Mouse (Mus musculus) CH12.LX (cell line): Measurements from ENCODE around the gene Coq7.

Experiments
- CHD1 ChIP-seq: IDR thresholded peaks from 2 replicates; pipeline ENCODE4 v1.6.1; 2012; ENCODE audit warnings: low read depth, low read length, improper control_type of control experiment, inconsistent platforms
- CHD2 ChIP-seq: IDR thresholded peaks from 2 replicates; pipeline ENCODE4 v1.6.1; 2011; ENCODE audit warnings: low read length, improper control_type of control experiment
- CTCF ChIP-seq, 2 experiments: IDR thresholded peaks in 1 of 2; conservative IDR thresholded peaks in 1 of 2; 2 replicates each; pipeline ENCODE4 v1.5.1; 2011 to 2012; ENCODE audit warnings: low read depth in 2 of 2, low read length in 2 of 2, improper control_type of control experiment in 1 of 2, inconsistent platforms in 1 of 2, mild to moderate bottlenecking in 1 of 2, moderate library complexity in 1 of 2
- E2F4 ChIP-seq: IDR thresholded peaks from 2 replicates; pipeline ENCODE4 v1.6.1; 2011; ENCODE audit warnings: low read depth, low read length, improper control_type of control experiment; ENCODE audit not compliant: insufficient replicate concordance
- EP300 ChIP-seq: IDR thresholded peaks from 2 replicates; pipeline ENCODE4 v1.6.1; 2011; ENCODE audit warnings: low read length, improper control_type of control experiment
- MAFK ChIP-seq: IDR thresholded peaks from 2 replicates; pipeline ENCODE4 v1.6.1; 2011; ENCODE audit warnings: low read length, improper control_type of control experiment; ENCODE audit not compliant: insufficient replicate concordance
- MAX ChIP-seq: IDR thresholded peaks from 2 replicates; pipeline ENCODE4 v1.6.1; 2011; ENCODE audit warnings: low read length, improper control_type of control experiment
- NELFE ChIP-seq: IDR thresholded peaks from 2 replicates; pipeline ENCODE4 v1.6.1; 2011; ENCODE audit warnings: low read depth, low read length, improper control_type of control experiment
- POLR2A ChIP-seq: IDR thresholded peaks from 2 replicates; pipeline ENCODE4 v1.6.1; 2011; ENCODE audit warnings: low read depth, mild to moderate bottlenecking, improper control_type of control experiment, low read length
- TCF12 ChIP-seq: IDR thresholded peaks from 2 replicates; pipeline ENCODE4 v1.6.1; 2014; ENCODE audit warnings: low read depth, mild to moderate bottlenecking, inconsistent platforms, low read length, improper control_type of control experiment
- USF1 ChIP-seq: IDR thresholded peaks from 2 replicates; pipeline ENCODE4 v1.6.1; 2014; ENCODE audit warnings: low read depth, mild to moderate bottlenecking, inconsistent platforms, low read length, improper control_type of control experiment
- USF2 ChIP-seq: conservative IDR thresholded peaks from 2 replicates; pipeline ENCODE4 v1.6.1; 2011; ENCODE audit warnings: low read depth, low read length, improper control_type of control experiment
- ZKSCAN1 ChIP-seq: IDR thresholded peaks from 2 replicates; pipeline ENCODE4 v1.6.1; 2012; ENCODE audit warnings: low read depth, inconsistent platforms, low read length, improper control_type of control experiment, borderline replicate concordance
- ZNF384 ChIP-seq: IDR thresholded peaks from 2 replicates; pipeline ENCODE4 v1.6.1; 2012; ENCODE audit warnings: low read depth, low read length, improper control_type of control experiment, inconsistent platforms

GRCm38 (mm10) chr7:118526967-118527366, 6.2 kb downstream of the Coq7 start:
- TF ChIP-seq MAX, result no peak
- TF ChIP-seq TCF12, result no peak
- no peak for TF ChIP-seq CTCF (conservative IDR thresholded peaks at IDR 0.05 in 1 of 2, IDR thresholded peaks at IDR 0.05 in 1 of 2; ENCODE audit: low read depth in 2 of 2, low read length in 2 of 2)
- TF ChIP-seq ZNF384, result no peak
- TF ChIP-seq E2F4, result no peak
- no peak for TF ChIP-seq NELFE
- TF ChIP-seq POLR2A, result no peak
- no peak for TF ChIP-seq MAFK
- TF ChIP-seq EP300, result no peak
- TF ChIP-seq USF2, result no peak
- TF ChIP-seq ZKSCAN1, result no peak
- TF ChIP-seq CHD2, result no peak
- no peak for TF ChIP-seq CHD1
- TF ChIP-seq USF1, result no peak
